In the genomic region with DNA sequence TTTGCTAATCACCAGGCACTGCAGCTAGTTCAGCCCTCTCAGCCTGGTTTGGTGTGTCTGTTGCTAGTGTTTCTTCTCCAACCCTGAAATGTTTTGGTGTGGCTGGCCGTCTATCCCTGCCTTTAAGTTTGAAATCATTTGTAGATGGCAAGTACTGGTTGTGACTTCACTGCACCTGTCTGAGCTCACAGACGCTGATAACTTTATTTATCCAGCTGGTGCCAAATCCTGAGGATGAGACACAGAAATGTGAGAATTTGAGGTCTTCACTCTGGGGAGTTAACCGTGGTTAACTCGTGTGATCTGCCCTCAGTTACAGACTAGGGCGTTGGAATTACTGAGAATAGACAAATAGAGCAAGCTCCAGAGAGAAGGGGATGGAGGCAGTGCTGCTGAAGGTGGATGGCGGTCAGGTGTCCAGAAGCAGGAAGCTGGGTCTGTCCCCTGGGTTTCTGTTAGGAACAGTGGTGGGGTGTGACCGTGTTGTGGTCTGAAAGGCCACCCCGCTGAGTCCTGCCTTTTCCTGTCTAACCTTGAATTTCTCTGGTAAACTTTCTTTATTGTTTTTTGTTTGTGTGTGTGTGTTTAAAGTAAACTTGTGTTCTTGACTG, we compare ENCODE assay signal across 20 mouse cellular contexts. TPM values are rescaled to one million over a fixed set of nuclear protein-coding genes. Genes with fewer than 3 reads are reported as not detected.
DNase-seq lines count a peak whose midpoint lies in the region; TF ChIP-seq lines count a peak whose summit lies in the region.
"Had no signal": no experiment of that assay in that cellular context is flagged by ENCODE, and none has a peak within 500 bp of the region (broad histone marks: within the 10 kb centered on the region; RNA-seq: fewer than 3 reads in every experiment).

No protein-coding gene starts in this region.

- H3K4me2 ChIP-seq in myocyte (ENCODE audit: low read depth): no peak overlapping the region
- H3K4me2 ChIP-seq: embryonic facial prominence, embryonic 15.5 days; hindbrain, embryonic 14.5 days had no signal

- no peak overlapping the region for H3K4me3 ChIP-seq in heart, adult 2 months
- H3K4me3 ChIP-seq in C2C12 (ENCODE audit: insufficient read depth, poor library complexity, severe bottlenecking): no peak overlapping the region
- H3K4me3 ChIP-seq in myocyte: no peak overlapping the region
- H3K4me3 ChIP-seq: embryonic facial prominence, embryonic 15.5 days; heart, embryonic 10.5 days; hindbrain, embryonic 10.5 days had no signal

- DNase-seq in heart, adult 2 months: no peak
- no peak for DNase-seq in heart, postnatal 4 days
- peak; percentile 37 for DNase-seq in 416B (ENCODE audit: low read depth)
- no peak for DNase-seq in left cerebral cortex, postnatal 4 days
- DNase-seq: B cell, adult 2 months; cerebellum, adult 11 months; cerebellum, adult 8-10 months; cerebellum, postnatal 14 days; embryo, embryonic 11 days; gastrocnemius, postnatal 25 days; heart, postnatal 10 days had no signal

- H3K36me3 ChIP-seq in heart, adult 2 months (ENCODE audit: control insufficient read depth, insufficient read depth, low read length): peaks cover 27% of the 10 kb centered on the region
- H3K36me3 ChIP-seq in C2C12 (ENCODE audit: control insufficient read depth, insufficient read depth) (peaks cover 72% of the 10 kb centered on the region), myocyte (ENCODE audit: control insufficient read depth, insufficient read depth) (peaks cover 77% of the 10 kb centered on the region)

- H3K79me3 ChIP-seq in C2C12 (ENCODE audit: low read depth): no peaks in the 10 kb centered on the region

- H3K27ac ChIP-seq in heart, adult 2 months: peak overlapping the region; percentile 26
- H3K27ac ChIP-seq: embryonic facial prominence, embryonic 15.5 days; heart, embryonic 10.5 days; hindbrain, embryonic 10.5 days; hindbrain, embryonic 14.5 days had no signal

- no peak overlapping the region for H3K9ac ChIP-seq in heart, adult 2 months (ENCODE audit: low read depth, low read length)
- H3K9ac ChIP-seq: embryonic facial prominence, embryonic 15.5 days; hindbrain, embryonic 14.5 days had no signal

- peaks cover 18% of the 10 kb centered on the region for H3K4me1 ChIP-seq in heart, adult 2 months (ENCODE audit: control insufficient read depth, insufficient read depth, low read length)
- H3K4me1 ChIP-seq: hindbrain, embryonic 10.5 days had no signal

- WGBS in heart, adult 2 months: 42% methylated on average over 8 of the region's 8 CpGs

- intact Hi-C loops in heart, adult 2 months (cut with DNase I): no loop called here
- intact Hi-C loops in left cerebral cortex, postnatal 4 days (cut with DNase I): loop anchor here (10.0 kb wide), 1 partner anchor 607 kb away; no protein-coding TSS in a partner anchor

- H3K27me3 ChIP-seq in heart, adult 2 months (ENCODE audit: control insufficient read depth, insufficient read depth, low read length): no peaks in the 10 kb centered on the region
- no peaks in the 10 kb centered on the region for H3K27me3 ChIP-seq in C2C12 (ENCODE audit: control insufficient read depth, insufficient read depth, insufficient read length)
- H3K27me3 ChIP-seq in myocyte (ENCODE audit: control insufficient read depth, insufficient read depth, insufficient read length): no peaks in the 10 kb centered on the region
- H3K27me3 ChIP-seq: embryonic facial prominence, embryonic 15.5 days; Patski had no signal

- TF ChIP-seq POLR2A in heart, adult 2 months (IDR thresholded peaks at IDR 0.05; ENCODE audit: insufficient read depth, low read depth, low read length): no peak
- no peak for TF ChIP-seq POLR2A in myocyte (IDR thresholded peaks at IDR 0.05; ENCODE audit: insufficient read length, low read depth)

- no peak for TF ChIP-seq EP300 in heart, adult 2 months (IDR thresholded peaks at IDR 0.05; ENCODE audit: insufficient read depth, low read depth, low read length)

- no peak for TF ChIP-seq CTCF in heart, adult 2 months (IDR thresholded peaks at IDR 0.05)
- no peak for TF ChIP-seq CTCF in C2C12 (IDR thresholded peaks at IDR 0.05; ENCODE audit: control insufficient read depth, insufficient read depth, insufficient read length)

- H3ac ChIP-seq in C2C12 (ENCODE audit: control insufficient read depth, insufficient read length, low read depth) (no peak overlapping the region), myocyte (ENCODE audit: control insufficient read depth, insufficient read length) (no peak overlapping the region)

- H3K79me2 ChIP-seq in heart, adult 2 months (replicated peaks; ENCODE audit: control insufficient read depth, insufficient read depth, low read length): 0 out of 2 replicates have a peak, but pooled peaks cover 1% of the 10 kb centered on the region
- H3K79me2 ChIP-seq in C2C12 (ENCODE audit: control insufficient read depth, insufficient read depth): peaks cover 26% of the 10 kb centered on the region
- H3K79me2 ChIP-seq in myocyte (ENCODE audit: control insufficient read depth, insufficient read depth): peaks cover 15% of the 10 kb centered on the region

TF ChIP-seq in C2C12, 6 proteins besides CTCF, POLR2A, EP300 and RAD21:
- TF ChIP-seq MYOD1 (IDR thresholded peaks at IDR 0.05; ENCODE audit: control insufficient read depth, insufficient read length, low read depth) (peak; percentile 75), MAX (IDR thresholded peaks at IDR 0.05) (no peak)

TF ChIP-seq in myocyte, 11 proteins besides CTCF, POLR2A, EP300 and RAD21:
- no peak for TF ChIP-seq TCF3 (IDR thresholded peaks at IDR 0.05; ENCODE audit: insufficient read length, low read depth)
- peak; percentile 45 for TF ChIP-seq POLR2AphosphoS2 (IDR thresholded peaks at IDR 0.05; ENCODE audit: insufficient read length, low read depth)
- TF ChIP-seq MYOD1 (IDR thresholded peaks at IDR 0.05; ENCODE audit: control insufficient read depth in 1 of 3, insufficient read length in 2 of 3, low read depth in 2 of 3): peak in 2 of 3 experiments; percentile 45 to 57
- no peak for TF ChIP-seq CEBPB (IDR thresholded peaks at IDR 0.05; ENCODE audit: insufficient read depth, poor library complexity, severe bottlenecking)
- no peak for TF ChIP-seq SRF (IDR thresholded peaks at IDR 0.05; ENCODE audit: control insufficient read depth, insufficient read length, low read depth)
- TF ChIP-seq TCF12 (IDR thresholded peaks at IDR 0.05; ENCODE audit: insufficient read depth, poor library complexity, severe bottlenecking): peak; percentile 23
- TF ChIP-seq MAX (IDR thresholded peaks at IDR 0.05; ENCODE audit: low read depth): no peak
- no peak for TF ChIP-seq MYOG (IDR thresholded peaks at IDR 0.05; ENCODE audit: control insufficient read depth in 1 of 3, insufficient read depth in 1 of 3, insufficient read length in 2 of 3, low read depth in 2 of 3)
- no peak for TF ChIP-seq E2F4 (IDR thresholded peaks at IDR 0.05; ENCODE audit: insufficient read depth)
- TF ChIP-seq USF1 (IDR thresholded peaks at IDR 0.05; ENCODE audit: low read depth): no peak
TF ChIP-seq in myocyte: peak in this region for 3.

RNA-seq across cellular contexts. Expression of a gene that starts 19.0 kb away (rescaled TPM):
- total RNA-seq in heart, adult 2 months (2021): 100 to 1,000 TPM; 363 to 378 TPM
- polyA plus RNA-seq in heart, adult 2 months (2012; rRNA removed): 169 and 248 TPM in 2 replicates
- total RNA-seq in heart, postnatal 4 days (2021): 100 to 1,000 TPM; 629 to 659 TPM
- polyA plus RNA-seq in C2C12 (2012; fragmentation: generic; extraction: Trizol) (237 TPM), myocyte (2012; fragmentation: generic; extraction: Trizol) (406 TPM)
- 100 to 1,000 TPM; 334 to 356 TPM for total RNA-seq in left cerebral cortex, postnatal 4 days (2021)

RNA-seq across cellular contexts. Expression of a gene that starts 53.9 kb away (rescaled TPM):
- 1 to 10 TPM; 5.8 to 6.3 TPM for total RNA-seq in heart, adult 2 months (2021)
- polyA plus RNA-seq in heart, adult 2 months (2012; rRNA removed): 6.1 and 7.9 TPM in 2 replicates
- total RNA-seq in heart, postnatal 4 days (2021): 1 to 10 TPM; 5.1 to 5.8 TPM
- polyA plus RNA-seq in C2C12 (2012; fragmentation: generic; extraction: Trizol) (5.4 TPM), myocyte (2012; fragmentation: generic; extraction: Trizol) (72.4 TPM)
- 1 to 10 TPM; 6.4 to 6.7 TPM for total RNA-seq in left cerebral cortex, postnatal 4 days (2021)
- total RNA-seq: common myeloid progenitor, adult 5-6 weeks; granulocyte monocyte progenitor cell, adult 5-6 weeks had no signal

RNA-seq across cellular contexts. Expression of a gene that starts 56.5 kb away (rescaled TPM):
- total RNA-seq in heart, adult 2 months (2021): 100 to 1,000 TPM in 1 of 2 experiments, 10 to 100 TPM in 1; 92.3 to 110 TPM
- 74.6 and 85.7 TPM in 2 replicates for polyA plus RNA-seq in heart, adult 2 months (2012; rRNA removed)
- 10 to 100 TPM; 85.0 to 86.1 TPM for total RNA-seq in heart, postnatal 4 days (2021)
- polyA plus RNA-seq in C2C12 (2012; fragmentation: generic; extraction: Trizol): 27.8 TPM
- 71.9 TPM for polyA plus RNA-seq in myocyte (2012; fragmentation: generic; extraction: Trizol)
- total RNA-seq in left cerebral cortex, postnatal 4 days (2021): 10 to 100 TPM; 14.1 TPM

Comparison
In these comparisons a context has a peak if more than half of its experiments do, and no peak if none do; other contexts are left out.
1. RNA of a gene that starts 56.5 kb away (total RNA-seq): 92.3 to 110 TPM in heart, adult 2 months and 85.0 to 86.1 TPM in heart, postnatal 4 days; 14.1 TPM in left cerebral cortex, postnatal 4 days; every median in the first group is over 4 times any median in the second.